Mouse (Mus musculus) activated CD4-positive, CD25-positive, alpha-beta regulatory T cell, adult 4 months (primary cell): ENCODE data around the gene Pcsk1. TPM values are rescaled to one million over a fixed set of nuclear protein-coding genes. Genes with fewer than 3 reads are reported as not detected.

ENCODE experiments used
- ATAC-seq: one replicate; pipeline ENCODE4 v1.8.0; 2017
- polyA plus RNA-seq, 2 experiments: library from polyadenylated mRNA; unstranded; fragments of 100-300 nt; shearing (Covaris generic); gene quantifications; one replicate each; pipeline ENCODE4 v1.2.1; 2017

Gene Pcsk1
- under 1 TPM in 1 of 2 experiments, not detected in 1; 0.13 TPM for polyA plus RNA-seq

DNA sequence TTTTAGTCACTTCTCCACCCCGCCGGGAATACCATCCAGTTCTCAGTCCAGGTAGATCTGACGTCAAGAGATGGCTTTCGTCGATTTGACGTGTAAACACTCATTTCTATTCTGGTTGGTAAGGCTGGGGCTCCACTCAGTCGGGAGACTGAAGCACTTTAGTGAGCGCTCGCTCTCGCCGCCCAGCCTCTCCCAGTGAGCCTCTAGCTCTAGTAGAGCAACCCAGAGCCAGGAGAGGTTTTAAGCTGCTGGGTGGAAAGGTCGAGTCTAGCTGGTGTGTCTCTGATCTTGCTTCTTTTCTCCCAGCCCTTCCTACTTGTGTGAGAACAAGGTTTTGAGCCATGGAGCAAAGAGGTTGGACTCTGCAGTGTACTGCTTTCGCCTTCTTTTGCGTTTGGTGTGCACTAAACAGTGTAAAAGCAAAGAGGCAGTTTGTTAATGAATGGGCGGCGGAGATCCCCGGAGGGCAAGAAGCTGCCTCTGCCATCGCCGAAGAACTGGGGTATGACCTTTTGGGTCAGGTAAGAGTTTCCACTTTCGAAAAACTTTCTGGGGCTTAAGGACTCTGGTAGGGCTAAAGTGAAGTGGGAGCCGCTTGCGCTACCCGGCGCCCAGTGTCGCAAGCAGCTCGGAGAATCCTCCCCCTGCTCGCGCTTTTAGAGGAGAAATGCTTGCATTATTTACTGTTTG, at the start of gene Pcsk1:
Pcsk1 (plus strand) TSS at position 106 of the 690 bp plus-strand sequence.
- no peak for ATAC-seq

DNA sequence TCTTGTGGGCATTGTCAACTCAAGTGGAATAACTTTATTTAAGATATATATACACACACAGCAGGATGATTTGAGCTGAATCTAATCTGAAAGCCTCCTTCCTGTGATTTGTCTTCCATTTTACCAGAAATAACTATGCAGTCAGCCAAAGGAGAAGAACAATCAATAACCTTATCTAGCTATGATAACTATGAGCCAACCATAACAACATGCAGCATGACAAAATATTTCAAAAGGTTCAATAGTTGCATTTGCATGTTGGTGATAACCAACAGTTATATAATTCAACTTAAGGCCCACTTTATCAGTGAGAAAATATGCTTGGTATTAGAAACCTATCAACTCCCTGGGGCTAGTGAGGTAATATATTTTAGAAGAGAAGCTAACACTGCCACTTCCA, 30.8 kb upstream of the Pcsk1 start:
- ATAC-seq, result no peak

GRCm38 (mm10) chr13:75063947-75064346, 25.7 kb upstream of the Pcsk1 start:
- no peak for ATAC-seq

GRCm38 (mm10) chr13:75088597-75088996, 1.0 kb upstream of the Pcsk1 start:
- no peak for ATAC-seq

DNA sequence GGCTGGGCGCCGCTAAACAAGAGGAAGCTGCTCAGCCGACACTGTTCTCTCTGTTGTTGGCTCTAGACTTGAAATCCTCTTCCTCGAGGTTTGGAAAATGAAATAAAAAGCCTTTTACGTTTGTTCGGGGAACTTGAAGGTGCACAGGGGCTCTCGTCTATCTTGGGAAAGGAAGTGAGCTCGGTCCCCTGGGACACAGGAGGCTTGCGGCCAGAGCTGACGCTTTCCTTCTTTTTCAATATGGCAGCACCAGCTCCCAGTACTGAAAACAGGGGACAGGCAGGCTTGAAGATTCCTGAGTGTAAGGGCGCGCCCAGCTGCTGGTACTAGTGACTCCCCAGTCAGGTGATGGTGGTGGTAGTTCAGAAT, 769 bp downstream of the Pcsk1 start:
- no peak for ATAC-seq

DNA sequence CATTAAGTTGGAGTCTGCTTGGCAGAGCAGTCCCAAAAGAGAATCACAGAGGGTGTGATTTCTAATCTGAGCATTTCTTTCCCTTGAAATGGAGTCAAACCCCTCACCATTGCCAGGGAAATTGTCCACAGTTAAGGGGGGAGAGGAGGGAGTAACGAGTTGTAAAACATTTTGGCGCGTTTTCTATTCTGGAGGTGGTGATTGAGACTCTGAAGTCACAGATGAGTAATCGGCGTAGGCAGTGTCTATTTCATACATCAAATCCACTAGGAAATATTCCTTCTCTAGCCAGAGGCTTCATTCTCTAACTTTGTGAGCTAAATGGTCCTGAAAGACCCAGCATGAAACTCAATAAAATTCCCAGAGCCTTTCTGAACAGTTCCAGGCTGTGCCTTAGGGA, 1.4 kb downstream of the Pcsk1 start:
- no peak for ATAC-seq

DNA sequence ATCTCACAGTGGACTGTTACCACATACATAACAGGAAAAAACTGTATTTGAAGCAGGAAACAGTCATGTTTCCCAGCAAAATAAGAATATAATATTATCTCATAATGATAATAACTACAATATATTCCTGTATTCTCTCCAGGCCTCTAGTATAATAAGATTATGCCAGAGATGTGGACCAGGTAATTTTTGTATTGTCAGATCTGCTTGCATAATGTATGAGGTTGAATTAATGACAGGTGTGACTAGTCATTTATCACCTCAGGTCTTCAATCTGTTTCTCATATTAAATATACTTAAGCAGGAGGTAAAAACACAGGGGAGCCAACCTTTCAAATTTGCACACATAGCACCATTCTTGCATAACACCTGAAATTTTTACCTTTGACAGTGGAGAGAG, 5.9 kb downstream of the Pcsk1 start:
- no peak for ATAC-seq

DNA sequence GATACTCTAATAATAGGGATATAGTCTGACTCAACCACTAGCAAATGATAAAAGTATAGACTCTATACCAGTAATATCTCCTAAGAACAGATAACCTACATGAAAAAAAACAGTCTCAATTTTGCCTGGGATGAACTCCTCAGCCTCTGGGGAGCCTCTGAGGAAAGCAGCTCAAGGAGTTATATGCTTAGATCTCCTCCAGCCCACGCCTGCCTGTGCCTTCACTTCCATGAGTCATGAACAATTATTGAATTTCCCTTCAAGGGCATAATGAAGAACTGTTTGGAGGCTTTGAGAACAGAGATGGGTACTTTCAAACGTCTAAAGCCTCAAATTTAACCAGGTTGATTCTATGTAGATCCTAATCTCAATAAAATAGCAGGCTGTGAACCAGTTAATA, 23.5 kb downstream of the Pcsk1 start:
- no peak for ATAC-seq

- no peak for ATAC-seq
Measured at GRCm38 (mm10) chr13:75114007-75114424, 24.4 kb downstream of the Pcsk1 start.

DNA sequence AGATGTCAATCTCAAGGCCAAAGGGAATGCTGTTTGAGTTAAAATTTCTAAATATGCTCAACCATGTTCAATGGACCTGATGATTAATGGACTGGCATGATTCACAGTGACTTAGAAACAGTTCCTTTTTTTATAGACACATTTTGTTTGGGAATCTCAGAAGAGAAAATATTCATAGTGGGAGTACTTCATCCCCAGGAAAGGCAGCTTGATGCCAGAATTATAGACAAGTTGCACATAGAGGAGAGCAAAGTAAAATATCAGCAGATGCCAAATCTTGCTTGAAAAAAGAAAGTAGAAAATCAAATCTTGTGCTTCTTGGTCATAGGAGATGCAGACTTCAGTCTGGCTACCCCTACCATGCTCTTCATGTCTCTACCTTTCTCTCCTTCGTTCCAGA, 25.2 kb downstream of the Pcsk1 start:
- ATAC-seq, result no peak

GRCm38 (mm10) chr13:75135833-75136232, 46.2 kb downstream of the Pcsk1 start:
- no peak for ATAC-seq

DNA sequence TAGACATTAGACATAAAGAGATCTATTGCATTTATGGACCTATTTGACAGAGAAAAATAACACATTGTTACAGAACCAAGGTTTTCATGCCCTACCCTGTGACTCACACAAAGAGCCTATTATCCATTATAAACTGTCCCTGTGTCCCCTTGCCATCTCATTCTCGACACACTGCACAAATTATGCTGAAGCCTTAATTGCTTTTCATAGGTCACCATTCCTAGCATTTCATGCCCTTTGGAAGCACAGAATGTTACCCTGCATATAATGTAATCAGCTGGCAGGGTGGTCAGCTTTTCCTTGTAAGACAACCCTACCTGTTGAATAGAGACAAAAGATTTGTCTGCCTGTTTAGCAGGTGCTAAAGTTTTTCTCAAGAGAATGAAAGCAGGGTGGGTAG, 71.0 kb downstream of the Pcsk1 start:
- ATAC-seq, result no peak

DNA sequence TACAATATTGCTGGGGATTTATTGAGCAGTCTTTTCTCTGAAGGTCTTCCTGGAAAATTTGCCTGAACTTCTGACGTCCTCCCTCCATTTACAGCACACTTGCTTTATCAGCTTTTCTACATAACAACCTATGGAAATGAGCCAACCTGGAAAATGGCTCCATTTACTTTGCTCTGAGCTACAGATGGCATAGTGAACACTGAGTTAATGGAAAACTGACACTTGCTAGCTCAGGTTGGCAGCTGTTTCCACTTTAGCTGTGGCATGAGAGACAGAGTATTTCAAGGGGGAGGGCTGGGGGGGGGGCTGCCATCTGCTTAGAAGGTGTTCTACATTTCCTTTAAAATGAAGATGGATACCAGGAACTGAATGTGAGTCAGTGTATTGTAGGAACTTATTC, 73.8 kb downstream of the Pcsk1 start:
- no peak for ATAC-seq
